Mouse (Mus musculus) brain, embryonic 14.5 days (tissue): ENCODE measurements around the gene Clk3.

Experiments
- CTCF ChIP-seq: fragments of 200-500 bp; IDR thresholded peaks from 2 replicates; pipeline ENCODE4 v1.5.1; 2012; ENCODE audit warnings: inconsistent platforms, mild to moderate bottlenecking, moderate library complexity, borderline replicate concordance; ENCODE audit not compliant: insufficient read depth, insufficient read length; ENCODE audit errors: extremely low read depth
- POLR2A ChIP-seq: fragments of 200-500 bp; IDR thresholded peaks from 2 replicates; pipeline ENCODE4 v1.6.1; 2012; ENCODE audit warnings: mild to moderate bottlenecking, inconsistent platforms, borderline replicate concordance; ENCODE audit not compliant: poor library complexity, insufficient read depth, insufficient read length, severe bottlenecking; ENCODE audit errors: extremely low read depth

DNA sequence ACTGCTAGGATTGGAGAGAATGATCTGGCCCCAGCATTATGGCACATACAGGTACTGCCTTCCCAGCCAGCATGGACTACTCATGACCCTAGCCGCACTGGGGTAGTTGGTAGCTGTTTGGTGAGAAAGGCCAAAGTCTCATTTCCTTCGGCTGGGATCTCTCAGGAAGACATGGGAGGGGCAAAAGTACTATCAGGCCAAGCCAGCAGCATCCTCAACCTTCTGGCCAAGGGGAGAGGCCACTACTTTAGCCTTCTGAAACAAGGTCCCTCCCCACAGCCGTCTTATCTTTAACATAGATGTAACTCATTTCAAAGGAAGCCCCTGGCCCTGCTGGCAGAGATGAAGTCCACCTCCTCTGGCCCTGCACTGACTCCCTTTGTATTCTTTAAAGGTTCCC is 8.1 kb downstream of the Clk3 start:
- TF ChIP-seq CTCF (no peak), POLR2A (no peak)
